Mouse (Mus musculus) T-helper 2 cell (primary cell): ENCODE measurements around the gene Rfx8.

ENCODE experiments used
- in situ Hi-C: fragments of 300-600 bp; cut with MboI, MseI; formaldehyde crosslinking; loops from one replicate; pipeline ENCODE4 v1.15.1; 2025; ENCODE audit warnings: high pct_unique_total_duplicates

The Rfx8 gene

GRCm38 (mm10) chr1:39720632-39721350, at the start of gene Rfx8:
Gene Rfx8, minus strand, starts transcription at chr1:39720997.
- in situ Hi-C loops: no loop called here

GRCm38 (mm10) chr1:39770436-39770835, 49.6 kb upstream of the Rfx8 start:
- in situ Hi-C loops: no loop called here

- in situ Hi-C loops: loop anchor here (5.0 kb wide), 1 partner anchor 51 kb away; no protein-coding TSS in a partner anchor
Measured at GRCm38 (mm10) chr1:39768017-39768416, 47.2 kb upstream of the Rfx8 start.

- in situ Hi-C loops: loop anchor here (5.0 kb wide), 1 partner anchor 49 kb away; no protein-coding TSS in a partner anchor
Measured at GRCm38 (mm10) chr1:39765854-39766493, 45.2 kb upstream of the Rfx8 start.

- in situ Hi-C loops: no loop called here
Measured at GRCm38 (mm10) chr1:39762025-39762370, 41.2 kb upstream of the Rfx8 start.

GRCm38 (mm10) chr1:39761211-39762024, 40.6 kb upstream of the Rfx8 start:
- in situ Hi-C loops: no loop called here

GRCm38 (mm10) chr1:39760181-39760715, 39.5 kb upstream of the Rfx8 start:
- in situ Hi-C loops: no loop called here

GRCm38 (mm10) chr1:39759231-39760175, 38.7 kb upstream of the Rfx8 start:
- in situ Hi-C loops: no loop called here

- in situ Hi-C loops: no loop called here
Measured at GRCm38 (mm10) chr1:39758244-39758643, 37.4 kb upstream of the Rfx8 start.

- in situ Hi-C loops: no loop called here
Measured at GRCm38 (mm10) chr1:39756952-39757351, 36.2 kb upstream of the Rfx8 start.

GRCm38 (mm10) chr1:39754224-39754957, 33.6 kb upstream of the Rfx8 start:
- in situ Hi-C loops: loop anchor here (5.0 kb wide), 1 partner anchor 727 kb away; no protein-coding TSS in a partner anchor

GRCm38 (mm10) chr1:39751537-39751936, 30.7 kb upstream of the Rfx8 start:
- in situ Hi-C loops: loop anchor here (5.0 kb wide), 1 partner anchor 724 kb away; no protein-coding TSS in a partner anchor

GRCm38 (mm10) chr1:39749664-39750063, 28.9 kb upstream of the Rfx8 start:
- in situ Hi-C loops: loop anchor here (5.0 kb wide), 1 partner anchor 722 kb away; no protein-coding TSS in a partner anchor

GRCm38 (mm10) chr1:39749214-39749613, 28.4 kb upstream of the Rfx8 start:
- in situ Hi-C loops: no loop called here

- in situ Hi-C loops: no loop called here
Measured at GRCm38 (mm10) chr1:39748666-39749065, 27.9 kb upstream of the Rfx8 start.

- in situ Hi-C loops: no loop called here
Measured at GRCm38 (mm10) chr1:39746464-39746863, 25.7 kb upstream of the Rfx8 start.

GRCm38 (mm10) chr1:39740948-39741347, 20.2 kb upstream of the Rfx8 start:
- in situ Hi-C loops: no loop called here

- in situ Hi-C loops: no loop called here
Measured at GRCm38 (mm10) chr1:39740002-39740401, 19.2 kb upstream of the Rfx8 start.

GRCm38 (mm10) chr1:39735927-39736604, 15.3 kb upstream of the Rfx8 start:
- in situ Hi-C loops: no loop called here
